Mouse (Mus musculus) thymus, adult 2 months (tissue): ENCODE results near the gene Ccl28.
"Not testable (repeated sequence)": the region's sequence is repeated elsewhere in the genome, so short reads cannot be mapped to it uniquely, and the experiment has no call there.

Experiments
- CTCF ChIP-seq: fragments of 200-500 bp; IDR thresholded peaks from 2 replicates; pipeline ENCODE4 v1.5.1; 2012; ENCODE audit warnings: mild to moderate bottlenecking, control low read depth, low read length, moderate library complexity, borderline replicate concordance; ENCODE audit not compliant: control insufficient read depth, poor library complexity, insufficient read depth; ENCODE audit errors: extremely low read depth
- POLR2A ChIP-seq: fragments of 200-500 bp; IDR thresholded peaks from 2 replicates; pipeline ENCODE4 v1.6.1; 2012; ENCODE audit warnings: mild to moderate bottlenecking, low read length, control low read depth, moderate library complexity; ENCODE audit not compliant: control insufficient read depth, poor library complexity, insufficient read depth; ENCODE audit errors: extremely low read depth

- not testable (repeated sequence) for TF ChIP-seq POLR2A, CTCF
Measured at GRCm38 (mm10) chr13:119598466-119598865, 25.2 kb upstream of the Ccl28 start.
